Mouse (Mus musculus) forebrain, embryonic 10.5 days (tissue): ENCODE measurements around the gene Sox6. TPM values are rescaled to one million over a fixed set of nuclear protein-coding genes. Genes with fewer than 3 reads are reported as not detected.
"Not testable (repeated sequence)": the region's sequence is repeated elsewhere in the genome, so short reads cannot be mapped to it uniquely, and the experiment has no call there.

Source experiments
- DNase-seq: peaks from one replicate; pipeline ENCODE4 v3.0.0-alpha.2; 2017; ENCODE audit warnings: low spot score; ENCODE audit errors: extremely low spot score
- H3K27ac ChIP-seq: fragments of 300-500 bp; sonication (generic); 2 replicates; pipeline ENCODE4 v1.5.1; 2016; ENCODE audit warnings: mild to moderate bottlenecking
- H3K27me3 ChIP-seq: fragments of 300-500 bp; sonication (generic); 2 replicates; pipeline ENCODE4 v1.6.1; 2016; ENCODE audit warnings: mild to moderate bottlenecking; ENCODE audit not compliant: poor library complexity, severe bottlenecking
- H3K36me3 ChIP-seq: fragments of 300-500 bp; sonication (generic); replicated peaks from 2 replicates; pipeline ENCODE4 v1.6.1; 2016; ENCODE audit warnings: mild to moderate bottlenecking, moderate library complexity
- H3K4me1 ChIP-seq: fragments of 300-500 bp; sonication (generic); 2 replicates; pipeline ENCODE4 v1.6.1; 2016
- H3K4me3 ChIP-seq: fragments of 300-500 bp; sonication (generic); 2 replicates; pipeline ENCODE4 v1.5.1; 2016; ENCODE audit warnings: mild to moderate bottlenecking, moderate library complexity
- H3K9me3 ChIP-seq: fragments of 300-500 bp; sonication (generic); 2 replicates; pipeline ENCODE4 v1.6.1; 2016; ENCODE audit warnings: mild to moderate bottlenecking, moderate library complexity
- WGBS: fragments of 180-500 bp; shearing (Covaris S2); methylation state at CpG from one replicate; pipeline ENCODE4 v1.1.7; 2016; 5-methylcytosine and 5-hydroxymethylcytosine counted together
- polyA plus RNA-seq: library from polyadenylated mRNA; unstranded; fragments of >200 nt; fragmentation: Nextera tagmentation; extraction: Ambion mirVana; gene quantifications from 2 replicates; pipeline ENCODE4 v1.2.1, GENCODE M21; 2016

Sox6 gene
- 71.1 and 77.3 TPM in 2 replicates for polyA plus RNA-seq

DNA sequence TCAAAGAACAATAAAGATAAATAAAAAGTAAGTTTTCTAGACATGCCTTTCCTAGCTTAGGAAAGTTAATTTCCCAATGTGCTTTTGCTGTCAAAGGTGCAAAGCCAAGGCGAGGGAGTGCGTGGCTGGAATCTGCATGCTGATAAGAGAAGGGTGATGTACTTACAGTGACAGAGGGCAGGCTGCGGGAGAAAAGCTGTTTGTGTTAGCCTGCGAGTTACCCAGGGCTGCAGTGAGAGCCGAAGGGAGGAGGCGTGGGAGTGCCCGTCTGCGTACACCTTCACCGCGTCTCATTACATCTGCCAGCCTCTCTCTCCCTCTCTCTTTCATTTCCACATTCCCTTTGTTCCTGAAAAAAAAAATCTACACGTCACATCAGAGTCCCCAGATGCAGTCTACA lies at the start of gene Sox6:
Gene Sox6, minus strand, starts transcription at position 286 of the 400 bp plus-strand sequence.
- Histone ChIP-seq H3K9me3 (no peaks in the 10 kb centered on the region), H3K4me1 (peaks cover 69% of the 10 kb centered on the region), H3K4me3 (peak within 1 kb of the TSS; percentile 59), H3K27me3 (peaks cover 77% of the 10 kb centered on the region), H3K27ac (peak within 1 kb of the TSS; percentile 82), H3K36me3 (no peaks in the 10 kb centered on the region)
- DNase-seq: peak; percentile 46
- 0% methylated on average over 11 of the region's 11 CpGs for WGBS

DNA sequence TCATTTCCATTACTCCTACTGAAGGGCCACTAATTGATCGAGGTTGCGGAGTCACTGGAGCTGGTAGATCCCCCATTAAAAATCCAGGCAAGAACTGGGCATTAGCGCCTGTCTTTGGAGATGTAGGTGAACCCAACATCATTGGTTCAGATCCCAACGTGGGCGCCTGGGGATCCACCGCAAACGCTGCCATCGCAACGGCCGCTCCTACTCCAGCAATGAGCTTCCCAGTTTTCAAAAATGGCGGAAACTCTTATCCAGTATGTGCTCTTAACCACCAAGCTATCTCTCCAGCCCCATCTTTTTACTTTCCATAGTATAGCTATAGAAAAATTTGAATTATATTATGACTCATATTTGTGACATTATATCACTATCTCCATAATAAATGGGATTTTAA lies 45.8 kb upstream of the Sox6 start, which contains the start of gene Gm4353:
Gene Gm4353, minus strand, starts transcription at position 270 of the 400 bp plus-strand sequence.
- DNase-seq, H3K4me1 ChIP-seq, H3K9me3 ChIP-seq, H3K27ac ChIP-seq, H3K36me3 ChIP-seq, H3K27me3 ChIP-seq, H3K4me3 ChIP-seq: not testable (repeated sequence)
- WGBS: 97% methylated on average over 11 of the region's 11 CpGs

DNA sequence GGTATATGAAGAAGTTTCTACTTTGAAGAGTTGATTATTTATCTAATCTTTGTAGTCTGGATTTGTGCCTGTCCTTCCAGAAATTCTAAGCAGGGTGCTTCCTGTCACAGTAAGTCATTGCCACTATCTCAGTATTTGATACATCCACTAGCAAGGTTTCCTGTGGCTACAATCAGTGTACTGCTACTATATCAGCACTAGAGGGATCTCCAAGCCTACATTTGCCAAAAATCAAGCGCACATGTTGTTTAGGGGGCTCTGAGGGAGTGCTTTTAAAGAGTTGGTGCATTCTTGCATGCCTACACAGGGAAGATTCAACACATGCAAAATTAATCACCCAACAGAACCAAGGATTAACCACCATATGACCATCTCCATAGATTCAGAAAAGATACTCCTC lies 22.1 kb upstream of the Sox6 start:
- Histone ChIP-seq H3K27ac (no peak overlapping the region), H3K4me1 (no peaks in the 10 kb centered on the region)
- WGBS: 49% methylated on average over 1 of the region's 1 CpGs

DNA sequence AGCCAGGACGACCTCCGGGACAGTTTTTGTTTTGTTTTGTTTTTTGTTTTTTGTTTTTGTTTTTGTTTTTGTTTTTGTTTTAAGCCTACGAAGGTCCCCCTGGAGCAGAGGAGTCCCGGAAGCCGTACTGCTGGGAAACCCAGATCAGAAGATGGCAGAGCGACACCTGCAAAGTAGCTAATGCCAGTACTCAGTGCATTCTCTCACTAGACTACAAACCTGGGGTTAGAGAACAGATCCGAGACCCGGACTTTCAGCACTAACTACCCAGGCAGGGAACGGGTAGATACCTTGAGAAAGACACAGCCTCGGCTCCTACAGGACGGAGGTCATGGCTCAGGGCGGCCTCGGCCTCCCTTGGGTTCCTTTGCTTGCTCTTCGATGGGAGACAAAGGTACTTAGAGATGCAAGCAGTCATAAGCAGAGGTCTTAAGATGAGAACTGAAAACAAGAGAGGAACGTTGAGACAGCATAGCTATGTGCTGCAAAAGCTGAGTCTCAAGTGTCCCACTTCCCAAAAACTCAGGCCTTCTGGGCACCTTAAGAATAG lies 1.9 kb upstream of the Sox6 start:
- DNase-seq: no peak
- peak overlapping the region; percentile 59 for H3K4me3 ChIP-seq
- H3K9me3 ChIP-seq: no peaks in the 10 kb centered on the region
- peaks cover 62% of the 10 kb centered on the region for H3K27me3 ChIP-seq
- peak overlapping the region; percentile 82; the same call in 1 of the 2 replicates for H3K27ac ChIP-seq
- 13% methylated on average over 15 of the region's 15 CpGs for WGBS
- no peaks in the 10 kb centered on the region for H3K36me3 ChIP-seq
- peaks cover 63% of the 10 kb centered on the region for H3K4me1 ChIP-seq

More for the DNA sequence above, 22.1 kb upstream of the Sox6 start:
- no peaks in the 10 kb centered on the region for H3K27me3 ChIP-seq
- H3K4me3 ChIP-seq: no peak overlapping the region
- no peaks in the 10 kb centered on the region for H3K9me3 ChIP-seq
- DNase-seq: no peak
- no peaks in the 10 kb centered on the region for H3K36me3 ChIP-seq

DNA sequence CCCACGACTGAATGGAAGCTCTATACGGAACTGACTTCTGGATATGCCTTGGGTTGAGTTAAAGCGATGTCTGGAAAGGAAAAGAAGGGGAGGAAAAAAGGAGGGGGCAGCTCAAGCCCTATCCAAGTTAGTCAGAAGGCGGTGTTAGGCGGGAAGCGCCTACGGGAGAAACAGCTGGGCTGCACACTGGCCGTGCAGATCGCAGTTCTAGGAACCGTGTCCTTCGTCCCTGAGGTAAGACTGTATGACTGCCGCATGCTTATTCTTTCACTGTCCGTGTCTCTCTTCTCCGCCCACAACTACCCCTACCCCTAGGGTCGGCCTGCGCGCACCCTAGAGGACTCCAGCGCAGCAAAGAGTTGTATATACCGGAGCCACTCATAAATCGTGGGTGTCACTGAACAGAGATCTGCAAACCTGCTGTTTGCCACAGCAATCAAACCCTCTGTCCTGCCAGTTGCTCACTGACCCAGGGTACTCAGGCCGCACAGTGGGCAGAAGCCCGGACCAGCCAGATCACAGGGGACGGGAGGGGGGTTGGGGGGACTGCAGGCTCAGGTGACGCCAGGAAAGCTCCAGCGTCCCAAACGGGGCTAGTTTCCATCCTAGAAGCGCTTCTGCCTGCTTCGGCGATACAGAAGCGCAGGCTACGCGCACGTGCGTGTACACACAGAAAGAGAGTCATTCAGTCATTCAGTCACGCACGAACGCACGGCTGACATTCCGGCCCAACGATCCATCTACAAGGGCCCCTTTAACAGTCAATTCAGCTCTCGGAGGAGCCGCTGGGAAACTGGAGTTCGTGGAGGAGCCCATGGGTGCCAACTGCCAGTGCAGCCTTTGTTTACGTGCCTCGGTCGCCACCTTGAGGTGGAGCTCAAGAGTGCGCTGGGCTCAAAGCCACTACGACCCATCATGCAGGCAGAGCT lies 1.2 kb upstream of the Sox6 start:
- peak; percentile 86 for DNase-seq
- Histone ChIP-seq H3K9me3 (no peaks in the 10 kb centered on the region), H3K36me3 (no peaks in the 10 kb centered on the region), H3K4me1 (peaks cover 66% of the 10 kb centered on the region), H3K27ac (peak overlapping the region; percentile 82), H3K4me3 (peak overlapping the region; percentile 59), H3K27me3 (peaks cover 69% of the 10 kb centered on the region)
- under 1% methylated on average over 48 of the region's 48 CpGs for WGBS

DNA sequence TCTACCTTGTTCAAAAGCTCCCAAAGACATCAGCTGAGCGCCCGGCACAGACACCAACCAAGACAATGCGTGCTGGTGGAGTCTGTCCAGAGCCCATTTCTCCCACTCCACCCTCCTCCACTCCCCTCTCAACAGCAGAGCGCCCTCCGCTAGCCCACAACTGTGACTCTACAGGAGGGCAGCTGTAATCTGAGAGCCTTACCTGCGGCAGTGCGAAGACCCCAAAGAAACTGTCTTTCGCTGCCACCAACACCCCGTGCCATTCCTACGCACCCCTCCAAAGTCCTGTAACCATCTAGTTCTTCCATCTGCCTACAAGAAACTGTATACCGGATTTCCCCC lies 571 bp upstream of the Sox6 start, which contains the start of gene 1110004F10Rik:
Gene 1110004F10Rik, plus strand, starts transcription at position 202 of the 342 bp plus-strand sequence.
- H3K9me3 ChIP-seq: no peaks in the 10 kb centered on the region
- under 1% methylated on average over 11 of the region's 11 CpGs for WGBS
- H3K4me1 ChIP-seq: peaks cover 67% of the 10 kb centered on the region
- no peaks in the 10 kb centered on the region for H3K36me3 ChIP-seq
- H3K27me3 ChIP-seq: peaks cover 73% of the 10 kb centered on the region
- DNase-seq: no peak
- peak within 1 kb of the TSS; percentile 59 for H3K4me3 ChIP-seq
- peak within 1 kb of the TSS; percentile 82 for H3K27ac ChIP-seq

DNA sequence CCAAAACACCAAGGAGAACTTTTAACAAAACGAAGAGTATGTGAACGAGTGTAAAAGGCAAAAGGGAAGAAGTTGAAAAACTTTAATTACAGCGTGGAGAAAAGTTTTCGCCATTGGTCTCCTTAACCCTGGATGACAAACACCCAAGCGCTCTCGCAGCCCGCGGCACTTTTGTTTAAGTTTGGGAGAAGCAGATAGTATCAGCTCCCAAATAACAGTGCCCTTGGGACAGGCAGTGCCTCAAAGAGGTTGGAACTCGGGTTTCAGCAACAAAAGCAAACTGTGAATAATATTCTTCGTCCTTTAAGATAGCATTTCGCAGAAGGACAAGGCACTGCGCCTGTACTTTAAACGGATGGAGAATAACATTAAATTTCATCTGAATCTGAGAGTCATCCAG lies 572 bp downstream of the Sox6 start:
- DNase-seq: no peak
- Histone ChIP-seq H3K36me3 (no peaks in the 10 kb centered on the region), H3K4me1 (peaks cover 70% of the 10 kb centered on the region)

DNA sequence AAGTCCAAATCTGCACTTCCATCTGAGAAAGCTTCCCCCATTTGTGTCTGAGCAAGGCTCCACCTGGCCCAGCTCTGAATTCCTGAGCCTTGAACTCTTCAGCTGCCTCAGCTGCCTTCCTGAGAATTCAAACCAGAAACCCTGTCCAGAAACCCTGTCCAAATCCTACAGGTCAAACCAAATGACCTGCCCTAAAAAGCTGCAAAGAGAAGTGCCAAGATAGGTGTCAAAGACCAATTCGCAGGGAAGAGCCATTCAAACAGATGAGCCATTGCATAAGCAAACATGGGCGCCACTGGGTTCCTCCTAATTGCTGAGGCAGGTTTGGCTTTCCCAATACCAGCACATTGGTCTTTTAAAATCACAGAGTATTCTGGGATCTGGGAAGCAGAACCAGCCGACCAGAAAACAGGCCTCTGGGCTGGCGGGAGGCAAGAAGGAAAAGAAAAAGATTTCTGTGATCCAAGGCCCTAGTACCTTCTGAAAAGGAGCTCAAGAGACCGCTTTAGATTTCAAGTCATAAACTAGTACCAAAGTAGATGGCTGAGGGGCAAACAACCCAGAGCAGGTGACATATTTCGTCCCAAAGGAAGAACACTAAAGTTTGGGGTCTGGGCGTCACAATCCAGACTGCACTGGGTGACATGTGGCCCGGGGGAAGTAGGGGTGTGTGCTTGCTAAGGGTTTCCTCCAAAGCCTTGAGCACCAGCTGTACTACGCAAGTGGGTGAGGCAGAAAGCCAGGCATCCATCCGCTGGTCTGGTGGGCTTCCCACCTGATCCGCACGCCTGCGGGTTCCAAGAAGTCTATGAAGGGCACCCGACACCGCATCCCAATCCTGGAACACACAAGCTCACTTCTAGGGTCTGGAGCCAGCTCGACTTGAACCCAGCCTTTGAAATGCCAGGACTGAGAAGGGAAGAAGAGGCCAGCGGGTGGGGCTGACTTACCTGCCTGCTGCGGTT lies 1.7 kb downstream of the Sox6 start:
- peak; percentile 25 for DNase-seq
- H3K27me3 ChIP-seq: peaks cover 70% of the 10 kb centered on the region
- H3K4me1 ChIP-seq: peaks cover 72% of the 10 kb centered on the region
- H3K4me3 ChIP-seq: peak overlapping the region; percentile 59
- H3K9me3 ChIP-seq: no peaks in the 10 kb centered on the region
- peak overlapping the region; percentile 68 for H3K27ac ChIP-seq
- H3K36me3 ChIP-seq: no peaks in the 10 kb centered on the region
- 8% methylated on average over 18 of the region's 18 CpGs for WGBS

More for the DNA sequence above, 572 bp downstream of the Sox6 start:
- Histone ChIP-seq H3K27me3 (peaks cover 77% of the 10 kb centered on the region), H3K4me3 (peak overlapping the region; percentile 59), H3K9me3 (no peaks in the 10 kb centered on the region), H3K27ac (peak overlapping the region; percentile 82; the same call in 1 of the 2 replicates)
- under 1% methylated on average over 13 of the region's 13 CpGs for WGBS

DNA sequence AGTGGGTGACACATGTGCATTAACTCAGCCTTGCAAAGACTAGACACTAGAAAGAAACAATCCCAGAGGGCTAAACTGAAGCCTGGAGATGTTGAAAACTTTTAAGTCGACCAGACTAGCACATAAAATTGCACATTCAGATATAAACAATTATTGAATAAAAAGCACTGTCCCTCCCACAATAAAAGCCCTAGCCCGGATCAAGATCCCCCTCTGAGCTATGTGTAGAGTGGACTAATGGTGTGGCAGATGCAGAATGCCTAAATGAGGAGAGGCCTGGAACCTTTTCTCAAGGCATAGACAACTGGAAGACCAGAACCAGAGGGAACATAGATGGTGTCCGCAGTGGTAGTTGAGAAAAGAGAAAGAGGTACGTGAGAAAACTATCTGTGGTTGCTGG lies 3.1 kb downstream of the Sox6 start:
- DNase-seq: no peak
- WGBS: 28% methylated on average over 4 of the region's 4 CpGs
- H3K27ac ChIP-seq: peak overlapping the region; percentile 100; the same call in 1 of the 2 replicates
- H3K4me1 ChIP-seq: peaks cover 80% of the 10 kb centered on the region
- H3K27me3 ChIP-seq: peaks cover 57% of the 10 kb centered on the region
- H3K4me3 ChIP-seq: peak overlapping the region; percentile 72
- H3K9me3 ChIP-seq: no peaks in the 10 kb centered on the region
- H3K36me3 ChIP-seq: no peaks in the 10 kb centered on the region

DNA sequence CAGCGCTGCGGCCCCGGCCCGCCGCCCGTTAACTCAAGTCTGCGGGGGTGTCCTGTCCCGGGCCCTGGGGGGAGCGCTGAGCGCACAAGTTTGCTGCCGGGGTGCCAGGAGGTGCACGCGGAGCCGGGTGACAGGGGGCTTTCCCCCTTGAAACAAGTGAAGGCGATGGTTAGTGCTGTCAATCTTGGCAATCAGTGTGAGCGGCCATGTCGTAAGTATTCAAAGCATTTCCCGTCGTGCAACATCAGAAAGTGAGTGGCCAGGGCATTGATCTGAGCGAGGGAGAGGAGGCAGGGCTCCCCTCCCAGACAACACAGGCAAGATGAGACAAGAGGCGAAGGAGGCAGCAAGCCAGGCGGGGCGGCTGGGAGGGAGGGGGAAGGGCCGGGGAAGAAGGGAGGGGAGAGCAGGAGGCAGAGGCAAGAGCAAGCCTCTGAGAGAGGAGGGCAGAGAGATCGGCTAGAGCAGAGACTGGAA lies 4.3 kb downstream of the Sox6 start:
- H3K27me3 ChIP-seq: peaks cover 52% of the 10 kb centered on the region
- H3K9me3 ChIP-seq: no peaks in the 10 kb centered on the region
- H3K4me1 ChIP-seq: peaks cover 80% of the 10 kb centered on the region
- H3K36me3 ChIP-seq: no peaks in the 10 kb centered on the region
- peak; percentile 91 for DNase-seq
- under 1% methylated on average over 25 of the region's 25 CpGs for WGBS
- H3K27ac ChIP-seq: peak overlapping the region; percentile 100
- peak overlapping the region; percentile 72 for H3K4me3 ChIP-seq

DNA sequence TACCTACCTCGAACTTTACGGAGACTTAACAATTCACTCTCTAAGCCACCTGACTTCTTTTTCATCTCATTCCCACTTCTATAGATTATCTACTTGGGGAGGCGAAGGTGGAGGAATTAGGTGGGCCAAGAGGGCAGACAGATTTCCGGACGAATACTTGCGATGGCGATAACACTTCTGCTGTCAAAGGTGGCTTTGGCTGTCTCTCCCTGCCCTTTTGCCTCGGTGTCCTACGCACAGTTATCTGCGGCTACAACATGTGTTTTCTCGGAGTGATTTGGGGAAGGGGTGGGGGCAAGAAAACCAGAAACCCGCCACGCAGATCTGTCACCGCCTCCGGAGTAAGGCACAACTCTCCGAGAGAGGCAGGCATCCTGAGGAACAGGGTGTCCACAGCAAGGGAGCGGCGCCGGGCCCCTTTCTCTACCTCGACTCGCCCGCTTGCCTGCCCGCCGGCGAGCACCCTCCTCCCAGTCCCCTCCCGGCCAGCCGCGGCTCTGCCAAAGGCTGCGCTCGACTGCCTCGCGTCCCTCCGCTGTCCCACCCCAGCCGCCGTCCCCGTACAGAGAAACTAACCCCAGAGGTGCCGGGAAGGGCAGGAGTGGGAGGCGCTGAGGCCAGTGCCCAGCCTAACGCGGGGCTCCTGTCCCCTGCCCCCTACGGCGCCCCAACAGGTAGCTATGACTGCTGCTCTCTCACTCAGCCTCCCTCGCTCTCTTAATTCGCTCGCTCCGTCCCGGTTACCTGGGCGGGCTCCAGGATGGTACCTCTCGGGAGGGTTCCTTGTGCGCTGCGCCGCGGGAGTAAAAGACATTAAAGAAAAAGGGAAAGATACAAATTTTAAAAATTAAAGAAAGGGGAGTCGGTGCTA lies 5.0 kb downstream of the Sox6 start:
- peak overlapping the region; percentile 72 for H3K4me3 ChIP-seq
- DNase-seq: peak; percentile 78
- H3K27ac ChIP-seq: peak overlapping the region; percentile 100
- no peaks in the 10 kb centered on the region for H3K9me3 ChIP-seq
- H3K27me3 ChIP-seq: peaks cover 45% of the 10 kb centered on the region
- no peaks in the 10 kb centered on the region for H3K36me3 ChIP-seq
- under 1% methylated on average over 53 of the region's 54 CpGs for WGBS
- H3K4me1 ChIP-seq: peaks cover 78% of the 10 kb centered on the region
